Mouse (Mus musculus) bone marrow, adult 2 months (tissue): ENCODE measurements around the gene Fam20b.

Source experiments
- CTCF ChIP-seq: fragments of 200-500 bp; IDR thresholded peaks from 2 replicates; pipeline ENCODE4 v1.5.1; 2011; ENCODE audit warnings: low read length, control low read depth; ENCODE audit not compliant: control insufficient read depth, insufficient read depth
- POLR2A ChIP-seq: fragments of 200-500 bp; IDR thresholded peaks from 2 replicates; pipeline ENCODE4 v1.6.1; 2011; ENCODE audit warnings: low read depth, mild to moderate bottlenecking, control low read depth, low read length, borderline replicate concordance; ENCODE audit not compliant: control insufficient read depth

DNA sequence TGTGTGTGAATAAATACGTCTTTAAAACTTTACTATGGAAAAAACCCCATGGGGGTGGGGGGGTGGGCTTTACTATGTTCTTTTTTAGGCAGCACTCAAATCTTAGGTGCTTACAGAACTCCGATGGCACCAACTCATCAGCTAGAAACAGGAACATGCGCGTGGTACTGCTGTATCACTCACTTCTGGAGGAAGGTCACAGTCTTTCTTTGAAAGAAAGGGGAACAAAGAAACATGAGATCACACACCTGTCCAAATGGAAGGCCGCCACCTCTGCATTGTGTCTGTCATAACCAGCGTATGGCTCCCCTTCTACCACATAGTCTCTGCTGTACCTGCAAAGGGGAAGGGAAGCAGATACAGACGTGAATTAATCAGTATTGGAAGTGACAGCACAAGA lies 16.7 kb downstream of the Fam20b start:
- TF ChIP-seq POLR2A, result no peak
- no peak for TF ChIP-seq CTCF
